Mouse (Mus musculus) spleen, adult 2 months (tissue): Measurements from ENCODE around the gene Tnnt1.

ENCODE experiments used
- CTCF ChIP-seq: fragments of 200-500 bp; IDR thresholded peaks from 2 replicates; pipeline ENCODE4 v1.5.1; 2011; ENCODE audit warnings: mild to moderate bottlenecking, inconsistent platforms; ENCODE audit not compliant: insufficient read depth, insufficient read length, insufficient replicate concordance; ENCODE audit errors: extremely low read depth
- POLR2A ChIP-seq: fragments of 200-500 bp; IDR thresholded peaks from 2 replicates; pipeline ENCODE4 v1.6.1; 2011; ENCODE audit warnings: low read depth, low read length, inconsistent platforms

DNA sequence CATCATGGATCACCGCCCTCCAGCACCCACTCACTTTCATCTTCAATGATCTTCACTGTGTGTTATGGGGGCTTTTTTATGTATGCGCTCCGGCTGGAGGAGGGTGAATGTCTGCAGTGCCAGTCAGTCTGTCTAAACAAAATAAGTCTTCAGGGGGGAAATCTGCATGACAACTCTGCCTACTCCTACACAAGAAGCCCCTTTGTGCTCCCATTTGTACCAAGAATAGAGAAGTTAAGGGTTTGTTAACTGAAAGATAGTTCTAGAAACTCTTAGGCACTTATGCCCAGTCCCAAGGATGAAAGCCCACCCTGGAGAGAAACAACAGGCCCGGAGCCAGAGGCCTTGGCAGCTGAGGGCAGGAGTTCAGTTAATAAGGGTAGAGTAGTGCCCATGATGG, 20.2 kb upstream of the Tnnt1 start:
- TF ChIP-seq CTCF = no peak
- TF ChIP-seq POLR2A = no peak
